Mouse (Mus musculus) NIH3T3 (cell line): ENCODE results near the gene Kansl1l.
A peak's percentile ranks its signal among the peaks of the same experiment; 100 is the strongest.

Experiments
- DNase-seq: peaks from one replicate; pipeline ENCODE4 v3.0.0-alpha.2; 2012; ENCODE audit warnings: low read depth

The Kansl1l gene

DNA sequence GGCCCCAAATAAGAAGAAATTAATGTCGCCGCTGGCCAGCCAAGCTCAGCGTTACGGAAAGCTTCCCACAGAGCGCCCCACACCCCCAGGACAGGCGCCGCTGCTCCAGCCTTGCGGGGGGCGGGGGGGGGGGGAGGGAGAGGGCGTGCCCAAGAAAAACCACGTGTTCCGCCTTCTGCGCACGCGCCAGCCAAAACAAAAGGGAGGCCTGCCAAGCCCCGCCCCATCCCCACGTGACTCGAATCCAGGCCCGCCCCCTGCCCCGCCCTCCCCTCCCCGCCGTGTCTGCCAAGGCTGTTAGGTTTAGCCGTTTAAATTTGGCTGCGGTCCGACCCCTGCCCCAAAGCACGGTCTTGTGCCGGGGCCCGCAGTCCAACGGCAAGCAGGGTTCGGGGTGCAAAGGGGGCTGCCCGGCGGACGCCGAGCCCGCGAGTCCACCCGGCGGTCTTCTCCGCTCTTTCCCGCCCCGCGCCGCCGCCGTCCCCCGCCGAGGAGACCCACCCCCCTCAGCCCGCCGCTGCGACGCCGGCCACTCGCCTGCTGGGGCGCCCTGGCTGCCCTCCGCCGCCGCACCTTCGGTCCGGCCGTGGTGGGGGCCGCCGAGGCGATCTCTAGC, 417 bp downstream of the Kansl1l start:
- DNase-seq: peak; percentile 97

DNA sequence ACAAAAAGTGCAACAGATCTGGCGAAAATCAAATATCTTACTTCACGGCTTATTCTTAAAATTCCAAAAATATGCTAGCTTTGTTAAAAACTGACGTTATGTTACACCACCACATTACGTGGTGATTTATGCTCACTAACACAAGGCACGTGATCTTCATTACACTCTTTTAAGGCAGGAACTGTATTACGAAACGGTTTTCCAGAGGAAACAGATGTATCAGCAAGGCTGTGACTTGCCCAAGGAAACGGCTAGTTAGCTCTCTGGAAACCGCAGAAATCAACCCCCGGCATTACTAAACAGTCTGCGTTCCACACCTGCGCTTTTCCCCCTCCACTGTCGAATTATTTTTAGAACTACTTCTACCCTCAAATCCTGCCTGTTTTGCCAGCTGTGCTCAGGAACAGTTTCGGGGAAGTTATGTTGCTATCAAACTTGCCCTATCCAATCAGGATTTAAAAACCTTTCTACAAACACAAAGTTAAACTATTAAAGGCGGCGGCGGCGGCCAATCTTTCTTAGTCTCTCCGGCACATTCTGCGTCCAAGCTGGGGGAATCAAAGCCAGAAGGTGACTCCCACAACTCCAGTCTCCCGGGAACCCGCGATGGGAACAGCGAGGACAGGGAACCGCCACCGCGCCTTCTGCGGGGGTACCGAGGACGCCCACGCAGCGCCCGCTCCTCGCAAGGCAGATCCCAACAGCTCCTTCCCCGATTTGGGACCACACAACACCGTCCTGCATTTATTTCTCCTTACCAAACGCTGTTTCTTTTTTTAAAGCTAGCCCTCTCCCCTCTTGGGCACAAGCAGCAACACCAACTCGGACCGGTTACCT, 1.2 kb downstream of the Kansl1l start:
- DNase-seq: peak; percentile 78

DNA sequence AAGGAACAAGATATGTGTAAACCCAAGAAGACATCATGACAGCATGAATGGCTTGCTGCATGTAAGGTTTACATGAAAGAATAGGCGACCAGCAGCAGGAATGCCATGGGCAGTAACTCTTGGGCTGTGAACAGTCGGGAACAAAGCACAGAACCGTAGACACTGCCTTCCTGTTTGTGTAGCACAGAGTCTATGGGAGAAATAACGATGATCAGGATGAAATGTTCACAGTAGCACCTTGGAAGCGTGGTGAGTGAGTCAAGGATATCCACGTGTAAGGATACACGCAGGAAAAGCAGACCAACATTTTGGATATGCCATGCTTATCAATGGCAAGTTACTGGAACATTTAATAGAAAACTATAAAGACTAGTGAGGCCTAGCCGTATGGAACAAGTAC, 2.6 kb downstream of the Kansl1l start:
- DNase-seq: no peak

DNA sequence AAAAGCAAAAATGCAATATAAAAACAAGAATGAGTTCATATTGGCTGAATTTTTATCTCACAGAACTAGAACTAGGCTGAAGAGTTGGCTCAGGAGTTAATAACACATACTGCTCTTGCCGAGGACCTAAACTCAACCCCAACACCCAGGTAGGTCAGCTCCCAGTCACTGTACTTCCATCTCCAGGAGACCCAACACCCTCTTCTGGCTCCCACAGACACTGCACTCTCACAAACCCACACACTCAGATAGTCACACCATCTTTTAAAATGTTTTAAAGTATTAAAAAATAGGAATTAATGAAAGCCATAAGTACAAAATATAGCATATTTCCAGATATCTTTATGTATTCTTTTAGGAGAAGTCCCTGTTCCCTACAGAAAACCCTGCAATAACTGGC, 4.2 kb downstream of the Kansl1l start:
- DNase-seq: no peak

DNA sequence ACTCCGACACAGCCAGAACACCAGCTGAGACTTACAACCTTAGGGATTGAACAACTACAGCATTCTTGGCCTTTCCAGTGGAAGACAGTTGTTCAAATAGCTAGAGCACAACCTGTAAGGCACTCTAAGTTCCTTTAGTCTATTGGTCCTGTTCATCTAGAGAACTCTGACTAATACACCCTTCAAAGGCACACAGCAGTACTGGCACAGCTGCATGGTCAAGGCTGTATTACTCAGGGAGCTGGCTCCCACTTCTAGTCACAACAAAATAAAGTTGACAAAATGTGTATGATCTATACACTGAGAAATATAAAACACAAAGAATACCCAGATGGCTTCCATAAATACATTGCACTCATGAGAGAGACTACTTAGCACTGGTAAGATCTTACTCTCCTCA, 10.5 kb downstream of the Kansl1l start:
- DNase-seq: no peak

DNA sequence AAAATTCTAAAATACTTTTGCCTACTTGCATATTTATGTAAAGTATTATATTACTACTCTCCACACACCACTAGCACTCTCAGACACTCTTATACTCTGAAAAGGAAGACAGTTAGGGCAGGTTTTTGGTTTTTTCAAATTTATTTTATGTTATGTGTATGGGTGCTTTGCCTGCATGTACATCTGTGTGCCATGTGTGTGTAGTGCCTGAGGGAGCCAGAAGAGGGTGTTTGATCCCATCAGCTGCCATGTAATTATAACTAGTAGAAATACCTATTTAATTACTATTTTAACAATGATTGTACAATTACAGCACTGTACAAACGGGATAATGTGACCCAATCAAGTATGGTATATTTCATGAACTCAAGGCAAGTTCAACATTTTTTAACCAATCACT, 12.0 kb downstream of the Kansl1l start:
- DNase-seq: no peak

DNA sequence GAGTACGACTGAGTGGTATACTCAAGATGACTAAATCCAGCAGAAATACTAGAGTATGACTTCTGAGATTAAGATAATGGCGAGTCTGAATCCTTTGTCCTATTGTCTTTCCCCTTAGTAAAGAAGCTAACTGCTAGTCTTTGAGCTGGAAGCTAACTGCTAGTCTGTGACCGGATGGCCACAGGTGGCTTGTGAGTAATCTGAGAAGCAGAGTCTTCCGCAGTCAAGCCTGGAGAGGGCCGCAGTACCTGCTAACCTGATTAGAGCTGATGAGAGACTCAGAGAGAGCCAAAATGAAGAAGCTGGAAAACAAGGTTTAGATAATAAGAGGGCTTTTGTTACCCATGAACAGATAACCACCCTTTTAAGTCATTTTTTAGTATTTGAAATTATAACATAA, 12.7 kb downstream of the Kansl1l start:
- DNase-seq: no peak

DNA sequence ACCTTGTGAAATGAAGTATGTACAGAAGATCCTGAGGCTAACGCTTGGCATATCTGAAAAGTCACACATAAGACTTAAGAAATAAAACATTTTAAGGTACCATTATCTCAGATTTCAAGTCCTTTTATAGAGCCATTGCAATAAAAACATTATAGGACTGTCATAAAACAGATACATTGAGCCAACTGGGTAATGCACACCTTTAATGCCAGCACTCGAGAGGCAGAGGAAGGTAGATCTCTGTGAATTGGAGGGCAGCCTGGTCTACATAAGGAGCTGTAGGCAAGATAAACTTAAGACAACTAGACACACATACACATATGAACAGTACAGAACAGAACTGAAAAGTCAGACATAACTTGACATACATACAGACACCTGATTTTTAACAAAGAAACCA, 19.4 kb downstream of the Kansl1l start:
- DNase-seq: no peak

DNA sequence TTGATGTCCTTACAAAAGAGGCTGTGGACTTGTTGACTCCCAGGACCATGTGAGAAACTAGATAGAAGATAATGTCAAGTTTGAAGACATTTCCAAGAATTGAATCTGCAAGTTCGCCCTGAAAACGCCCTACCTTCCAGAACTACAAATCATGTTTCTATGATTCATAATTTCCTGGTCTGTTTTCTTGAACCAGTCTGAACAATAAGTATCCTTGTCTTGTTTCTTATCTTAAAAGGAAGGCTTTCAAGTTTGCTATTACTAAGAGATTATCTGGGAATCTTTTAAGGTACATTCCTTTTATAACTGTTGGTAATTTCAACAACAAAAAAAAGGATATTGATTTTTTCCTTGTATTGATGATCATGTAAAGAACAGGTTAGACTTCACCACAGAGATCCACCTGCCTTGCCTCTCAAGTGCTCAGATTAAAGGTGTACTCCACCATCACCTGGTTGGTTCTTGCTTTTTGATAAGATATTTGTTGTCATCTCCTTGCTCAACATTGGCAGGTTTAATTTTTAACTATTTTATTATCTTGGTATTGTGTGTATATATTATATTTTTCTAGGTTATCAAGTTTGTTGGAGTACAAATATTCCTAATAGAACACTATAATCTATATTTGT, 24.4 kb downstream of the Kansl1l start:
- DNase-seq: no peak

DNA sequence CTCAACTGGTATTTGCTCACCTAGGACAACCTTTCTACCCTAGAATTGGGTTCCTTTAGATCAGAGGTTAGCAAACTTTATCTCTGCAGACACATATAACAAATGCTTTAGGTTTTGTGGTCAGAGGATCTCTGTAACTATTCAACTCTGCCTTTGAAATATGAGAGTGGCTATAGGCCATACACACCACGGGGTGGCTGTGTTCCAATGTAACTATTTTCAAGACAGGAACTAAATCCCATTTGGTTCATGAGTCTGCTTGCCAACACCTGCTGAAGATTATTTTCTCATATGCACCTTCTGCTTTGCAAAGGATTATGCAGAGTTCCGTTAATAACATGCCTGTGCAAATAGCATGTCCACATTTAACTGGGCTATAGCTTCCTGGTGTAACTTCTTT, 35.1 kb downstream of the Kansl1l start:
- DNase-seq: peak; percentile 45

DNA sequence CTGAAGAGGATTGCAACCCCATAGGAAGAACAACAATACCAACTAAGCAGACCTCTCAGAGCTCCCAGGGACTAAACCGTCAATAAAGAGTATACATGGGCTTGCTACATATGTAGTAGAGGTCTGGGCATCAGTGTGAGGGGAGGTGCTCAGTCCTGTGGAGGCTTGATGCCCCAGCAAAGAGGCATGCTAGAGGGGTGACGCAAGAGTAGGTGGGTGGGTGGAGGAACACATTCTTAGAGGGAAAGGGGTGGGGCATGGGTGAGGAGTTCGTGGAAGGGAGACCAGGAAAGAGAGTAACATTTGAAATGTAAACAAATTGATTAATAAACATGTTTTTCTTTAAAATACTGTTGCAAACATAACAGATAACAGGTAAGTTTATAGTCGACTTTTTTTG, 36.3 kb downstream of the Kansl1l start:
- DNase-seq: no peak

DNA sequence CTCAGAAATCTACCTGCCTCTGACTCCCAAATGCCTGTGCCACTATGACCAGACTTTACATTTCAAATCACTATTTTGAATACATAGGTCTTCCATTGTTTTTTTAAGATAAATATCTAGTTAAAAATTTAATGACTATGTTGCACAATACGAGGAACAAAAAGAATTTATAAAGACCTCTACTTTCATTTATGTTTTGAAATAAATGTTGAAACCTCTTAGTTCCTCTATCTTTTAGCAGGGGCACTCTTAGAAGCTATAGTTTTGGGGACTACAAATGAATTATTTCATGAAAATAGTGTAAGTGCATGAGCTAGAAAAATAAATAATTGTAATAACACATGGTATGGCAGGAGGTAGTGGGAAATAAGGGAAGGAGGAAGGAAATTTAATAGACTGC, 38.6 kb downstream of the Kansl1l start:
- DNase-seq: no peak

DNA sequence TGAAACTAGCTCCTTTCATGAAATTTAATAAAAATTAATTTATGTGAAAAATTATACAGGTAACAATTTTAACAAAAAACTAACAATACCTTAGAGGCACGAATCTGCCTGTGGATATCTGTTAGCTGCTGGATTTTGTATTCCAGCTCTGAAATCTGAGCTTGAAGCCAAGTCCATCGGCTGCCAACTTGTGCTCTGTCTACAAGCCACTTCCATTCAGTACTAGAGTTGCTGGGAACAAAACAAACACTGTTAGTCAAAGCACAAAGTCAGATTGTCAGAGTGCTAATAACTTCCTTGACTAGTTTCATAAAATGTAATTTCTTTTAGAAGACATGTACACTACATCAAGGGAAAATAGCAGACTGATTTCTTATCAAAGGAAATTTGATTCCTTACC, 39.5 kb downstream of the Kansl1l start:
- no peak for DNase-seq

DNA sequence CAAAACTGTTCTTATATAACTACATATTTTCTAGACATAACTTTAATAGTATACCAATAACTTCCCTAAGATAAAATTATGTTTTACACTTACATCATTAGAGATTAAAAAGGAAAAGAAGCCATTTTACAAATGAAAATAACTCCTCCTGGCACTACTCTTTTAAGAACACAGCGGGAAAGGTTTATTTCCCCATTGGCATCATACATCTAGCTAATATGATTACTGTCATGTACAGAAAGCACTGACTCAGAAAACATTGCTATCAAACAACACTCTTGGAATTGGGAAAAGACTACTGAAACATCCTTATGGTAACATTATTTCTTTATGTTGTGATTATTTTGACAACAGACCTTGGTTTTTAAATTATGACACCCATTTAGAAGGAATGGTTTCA, 48.6 kb downstream of the Kansl1l start:
- DNase-seq: no peak

DNA sequence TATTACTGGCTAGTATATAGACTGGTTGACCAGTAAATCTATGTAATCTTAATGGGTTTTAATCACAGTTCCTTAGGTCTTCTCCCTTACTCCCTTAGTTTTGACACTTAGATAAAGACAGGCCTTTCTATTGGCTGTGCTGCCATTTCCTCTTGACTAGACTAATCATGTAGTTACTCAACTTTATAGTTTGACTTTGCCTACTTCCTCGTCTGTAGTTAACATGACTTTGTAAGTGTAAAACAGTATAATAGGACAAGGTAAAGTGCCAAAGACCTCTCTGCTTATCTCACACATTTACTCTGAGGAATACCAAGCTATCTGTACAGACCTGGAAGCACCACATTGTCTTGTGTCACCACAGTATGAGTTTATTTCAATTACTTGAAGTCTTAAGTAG, 86.8 kb downstream of the Kansl1l start:
- no peak for DNase-seq

DNA sequence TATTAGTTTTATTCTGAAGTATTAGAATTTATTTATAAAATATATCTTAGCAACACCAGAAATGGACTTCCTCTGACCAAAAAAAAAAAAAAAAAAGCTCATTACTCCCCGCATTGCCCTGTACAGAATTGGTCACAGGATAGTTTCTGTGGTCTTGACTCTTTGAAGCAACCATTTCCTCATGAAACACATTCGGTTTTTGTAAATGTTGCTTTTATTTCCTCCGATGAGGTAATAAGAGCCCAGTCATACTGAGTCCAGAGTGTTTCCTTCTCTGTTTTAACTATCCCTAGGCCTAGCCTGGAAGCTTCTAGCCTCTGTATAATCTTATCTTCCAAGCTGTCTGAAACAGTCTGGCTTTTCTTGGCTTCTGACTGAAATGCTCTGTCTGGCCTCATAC, 104.5 kb downstream of the Kansl1l start:
- DNase-seq: no peak

DNA sequence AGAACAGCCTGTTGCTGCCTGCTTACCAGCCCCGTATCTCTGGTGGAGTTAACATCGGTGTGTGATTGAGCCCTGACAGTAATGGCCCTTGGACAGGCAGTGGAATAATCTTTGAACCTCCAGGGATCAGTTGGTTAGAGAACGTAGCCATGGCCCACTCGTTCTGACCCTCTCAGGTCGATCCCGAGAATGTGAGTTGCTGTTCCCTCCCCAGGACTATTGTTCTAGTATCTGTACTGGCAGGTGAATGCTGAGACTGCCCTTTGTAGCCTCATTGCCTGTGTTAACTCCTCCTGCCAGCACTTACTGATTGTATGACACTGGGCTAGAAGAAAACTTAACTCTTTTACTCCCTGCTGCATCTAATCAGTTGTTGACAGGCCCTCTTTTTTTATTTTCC, 112.8 kb downstream of the Kansl1l start:
- no peak for DNase-seq

DNA sequence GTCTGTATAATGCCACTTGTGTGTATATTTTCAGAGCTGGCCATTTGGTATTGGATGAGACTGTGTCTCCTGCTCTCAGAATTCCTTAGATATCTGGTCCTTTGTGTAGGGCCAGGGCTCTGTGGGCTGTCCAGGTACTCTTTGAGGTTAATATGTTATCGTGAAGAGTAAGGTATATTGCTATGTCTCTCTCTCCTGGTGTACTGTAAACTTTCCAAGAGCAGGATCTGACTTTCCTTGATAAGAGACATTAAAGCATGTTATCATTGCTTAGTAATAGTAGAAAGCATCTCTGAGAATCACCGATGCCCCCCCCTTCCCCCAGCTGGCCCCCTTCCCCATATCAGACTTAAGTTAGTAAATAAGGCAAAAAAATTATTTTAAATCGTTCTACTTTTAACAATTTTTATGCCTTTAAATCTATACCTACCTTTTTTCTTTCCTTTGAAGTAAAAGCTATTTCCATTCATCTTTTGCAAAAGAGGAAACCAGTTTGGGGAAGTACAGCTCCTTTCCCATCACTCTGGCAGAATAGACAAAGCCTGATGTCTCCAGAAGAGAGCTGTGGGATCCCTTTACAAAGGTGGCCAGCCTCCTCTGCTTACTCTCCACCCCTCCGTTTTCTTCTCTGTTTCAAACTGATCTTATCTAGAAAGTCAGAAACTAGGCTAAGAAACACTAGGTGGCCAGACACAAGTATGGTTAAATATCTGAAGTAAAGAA, 114.6 kb downstream of the Kansl1l start:
- DNase-seq: no peak

DNA sequence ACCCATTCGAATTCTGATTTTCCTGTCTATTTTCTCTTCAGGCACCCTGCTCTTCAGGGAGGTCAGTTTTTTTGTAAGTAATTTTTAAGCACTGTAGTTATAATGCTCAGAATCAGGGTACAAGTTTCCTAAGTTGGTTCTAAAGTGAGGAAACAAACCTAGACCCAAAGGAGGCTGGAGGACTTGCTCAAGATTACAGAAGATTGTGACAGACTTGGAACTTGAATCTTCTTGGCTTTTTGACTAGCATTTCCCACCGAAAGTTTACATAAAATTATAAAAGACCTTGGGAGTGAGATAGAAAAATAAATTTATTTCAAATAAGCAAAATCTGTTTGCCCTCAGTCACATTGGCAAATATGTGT, 115.8 kb downstream of the Kansl1l start:
- peak; percentile 54 for DNase-seq

DNA sequence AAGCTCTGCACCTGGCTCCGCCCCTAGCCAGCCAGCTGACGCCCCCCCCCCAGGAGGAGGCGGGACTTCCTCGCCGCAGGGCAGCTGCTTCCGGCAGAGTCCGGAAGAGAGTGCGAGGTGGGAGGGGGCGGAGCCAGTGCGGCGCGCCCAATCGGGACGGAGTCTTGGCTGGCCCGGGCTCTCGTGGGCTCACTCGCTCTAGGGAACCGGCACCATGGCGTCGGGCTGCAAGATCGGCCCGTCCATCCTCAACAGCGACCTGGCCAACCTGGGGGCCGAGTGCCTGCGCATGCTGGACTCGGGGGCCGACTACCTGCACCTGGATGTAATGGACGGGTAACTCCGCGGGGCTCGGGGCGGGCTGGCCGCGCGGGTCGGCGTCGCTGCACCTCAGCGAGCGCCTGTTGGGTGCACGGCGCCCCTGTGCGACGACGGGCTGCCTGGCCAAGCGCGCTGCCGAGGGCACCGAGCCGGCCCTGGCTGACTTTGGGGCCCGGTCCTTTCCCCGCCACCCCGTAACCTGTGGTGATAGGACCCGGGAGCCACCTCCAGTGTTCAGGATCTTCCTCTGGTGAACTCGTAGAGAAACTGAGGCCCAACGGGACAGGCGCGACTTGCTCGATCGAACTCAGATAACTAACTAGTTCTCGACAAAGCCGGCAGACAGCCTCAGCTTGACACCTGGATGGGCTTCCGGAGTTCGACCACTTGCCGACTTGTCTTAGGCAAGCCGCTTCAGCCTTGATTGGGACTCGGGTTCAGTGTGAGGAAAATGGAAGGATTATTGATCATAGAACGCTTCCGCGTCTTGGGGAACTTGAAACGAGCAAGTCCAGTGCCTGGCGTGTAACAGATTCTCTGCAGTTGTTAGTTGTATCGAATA, 116.4 kb downstream of the Kansl1l start, which contains the start of gene Rpe:
TSS of gene Rpe (plus strand) at position 139 of the 883 bp plus-strand sequence.
- DNase-seq: peak; percentile 98

DNA sequence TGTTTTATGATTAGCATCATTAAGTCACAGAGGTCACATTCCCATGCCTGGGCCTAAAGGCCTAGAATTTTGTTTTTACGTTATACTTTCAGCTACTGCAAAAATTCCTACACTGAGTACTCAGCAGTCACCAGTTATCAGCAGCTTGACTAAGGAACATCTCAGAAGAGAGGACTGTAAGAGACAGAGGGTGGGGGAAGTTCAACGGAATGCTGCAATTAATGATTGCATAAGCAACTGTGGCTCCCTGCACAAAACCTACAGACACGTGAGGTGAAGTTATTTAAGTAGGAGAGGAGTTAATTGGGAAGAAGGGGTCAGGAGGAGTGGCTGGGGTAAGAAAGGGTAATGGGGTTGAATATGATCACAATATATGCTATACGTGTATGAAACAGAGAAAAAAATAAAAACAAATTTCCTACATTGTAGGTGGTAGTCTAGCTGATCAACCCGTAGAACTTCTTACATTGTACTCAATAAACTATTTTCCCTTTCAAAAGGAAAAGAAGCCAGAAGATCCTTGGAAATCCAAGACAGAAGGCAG, 117.1 kb downstream of the Kansl1l start:
- peak; percentile 21 for DNase-seq
